Mouse (Mus musculus) heart, embryonic 11.5 days (tissue): ENCODE measurements around the gene Prss30. TPM values are rescaled to one million over a fixed set of nuclear protein-coding genes. Genes with fewer than 3 reads are reported as not detected.
A peak's percentile ranks its signal among the peaks of the same experiment; 100 is the strongest.

Experiments
- ATAC-seq: fragments of 200-750 bp; cut with Nextera tagmentation; replicated peaks from 2 replicates; pipeline ENCODE4 v1.8.0; 2017; ENCODE audit warnings: moderate library complexity; ENCODE audit not compliant: insufficient number of reproducible peaks, low FRiP score, low TSS enrichment
- H3K27ac ChIP-seq: fragments of 300-500 bp; sonication (generic); 2 replicates; pipeline ENCODE4 v1.5.1; 2014; ENCODE audit warnings: mild to moderate bottlenecking, low read depth, low read length
- H3K27me3 ChIP-seq: fragments of 300-500 bp; sonication (generic); 2 replicates; pipeline ENCODE4 v1.6.1; 2014; ENCODE audit warnings: mild to moderate bottlenecking, low read length, mixed read lengths; ENCODE audit not compliant: control insufficient read depth, insufficient read depth
- H3K36me3 ChIP-seq: fragments of 300-500 bp; sonication (generic); 2 replicates; pipeline ENCODE4 v1.6.1; 2014; ENCODE audit warnings: mild to moderate bottlenecking, low read length, moderate library complexity, mixed read lengths; ENCODE audit not compliant: control insufficient read depth, insufficient read depth
- H3K4me1 ChIP-seq: fragments of 300-500 bp; sonication (generic); 2 replicates; pipeline ENCODE4 v1.6.1; 2014; ENCODE audit warnings: low read length; ENCODE audit not compliant: control insufficient read depth, insufficient read depth
- H3K4me2 ChIP-seq: fragments of 300-500 bp; sonication (generic); 2 replicates; pipeline ENCODE4 v1.6.1; 2014; ENCODE audit warnings: mild to moderate bottlenecking, moderate library complexity
- H3K4me3 ChIP-seq: fragments of 300-500 bp; sonication (generic); 2 replicates; pipeline ENCODE4 v1.5.1; 2014; ENCODE audit warnings: low read depth, low read length
- H3K9ac ChIP-seq: fragments of 300-500 bp; sonication (generic); 2 replicates; pipeline ENCODE4 v1.6.1; 2014; ENCODE audit warnings: mild to moderate bottlenecking, low read depth, low read length, moderate library complexity
- H3K9me3 ChIP-seq: fragments of 300-500 bp; sonication (generic); replicated peaks from 2 replicates; pipeline ENCODE4 v1.6.1; 2016; ENCODE audit warnings: low read length; ENCODE audit not compliant: control insufficient read depth
- WGBS: fragments of 180-500 bp; shearing (Covaris S2); extraction: QIAGEN DNeasy Blood & Tissue Kit; methylation state at CpG from one replicate; pipeline ENCODE4 v1.1.7; 2014; ENCODE audit not compliant: insufficient replicate concordance; 5-methylcytosine and 5-hydroxymethylcytosine counted together
- polyA plus RNA-seq: library from polyadenylated mRNA; unstranded; fragments of >200 nt; fragmentation: Nextera tagmentation; extraction: Ambion mirVana; gene quantifications from 2 replicates; pipeline ENCODE4 v1.2.1, GENCODE M21; 2014

Gene Prss30
- polyA plus RNA-seq, 1 experiment from 2014 or later: not detected

DNA sequence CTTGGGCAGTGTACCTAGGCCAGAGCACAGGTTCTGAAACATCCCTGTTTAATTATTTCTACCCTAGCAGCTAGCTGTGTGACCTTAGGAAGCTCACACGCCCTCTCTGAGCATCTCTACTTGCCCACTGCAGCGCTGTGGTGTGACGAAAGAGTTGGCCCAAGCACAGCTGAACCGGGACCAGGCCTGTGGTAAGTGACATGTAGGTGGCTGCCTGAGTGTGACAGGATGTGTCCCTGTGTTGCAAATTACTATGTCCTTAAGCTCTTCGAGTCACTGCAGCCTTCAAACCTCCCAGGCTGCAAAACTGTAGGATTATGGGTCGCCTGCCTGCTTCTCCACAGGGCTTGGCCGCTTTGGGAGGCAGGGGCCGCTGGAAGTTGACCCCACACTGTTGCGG is 9.1 kb downstream of the Prss30 start:
- H3K27ac ChIP-seq: no peak overlapping the region
- H3K4me2 ChIP-seq: no peak overlapping the region
- H3K27me3 ChIP-seq: no peaks in the 10 kb centered on the region
- no peak overlapping the region for H3K9ac ChIP-seq
- H3K4me3 ChIP-seq: no peak overlapping the region
- no peak for ATAC-seq
- H3K4me1 ChIP-seq: no peaks in the 10 kb centered on the region
- H3K36me3 ChIP-seq: no peaks in the 10 kb centered on the region
- H3K9me3 ChIP-seq: no peaks in the 10 kb centered on the region
- 77% methylated on average over 9 of the region's 9 CpGs for WGBS

DNA sequence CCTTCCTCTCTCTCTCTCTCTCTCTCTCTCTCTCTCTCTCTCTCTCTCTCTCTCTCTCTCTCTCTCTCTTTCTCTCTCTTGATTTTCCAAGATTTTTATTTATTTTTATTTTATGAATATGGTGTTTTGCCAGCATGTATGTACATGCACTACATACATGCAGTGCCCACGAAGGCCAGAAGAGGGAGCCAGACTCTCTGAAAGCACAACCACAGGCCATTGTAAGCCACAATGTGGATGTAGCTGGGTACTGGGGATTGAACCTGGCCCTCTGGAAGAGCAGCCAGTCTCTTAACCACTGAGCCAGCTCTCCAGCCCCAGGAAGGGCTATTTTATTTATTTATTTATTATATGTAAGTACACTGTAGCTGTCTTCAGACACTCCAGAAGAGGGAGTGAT is 11.1 kb downstream of the Prss30 start:
- no peak overlapping the region for H3K9ac ChIP-seq
- no peak for ATAC-seq
- no peak overlapping the region for H3K27ac ChIP-seq
- H3K4me1 ChIP-seq: no peaks in the 10 kb centered on the region
- H3K4me3 ChIP-seq: no peak overlapping the region
- no peaks in the 10 kb centered on the region for H3K9me3 ChIP-seq
- no peak overlapping the region for H3K4me2 ChIP-seq
- 0% methylated on average over 1 of the region's 1 CpGs for WGBS
- no peaks in the 10 kb centered on the region for H3K36me3 ChIP-seq
- H3K27me3 ChIP-seq: no peaks in the 10 kb centered on the region

DNA sequence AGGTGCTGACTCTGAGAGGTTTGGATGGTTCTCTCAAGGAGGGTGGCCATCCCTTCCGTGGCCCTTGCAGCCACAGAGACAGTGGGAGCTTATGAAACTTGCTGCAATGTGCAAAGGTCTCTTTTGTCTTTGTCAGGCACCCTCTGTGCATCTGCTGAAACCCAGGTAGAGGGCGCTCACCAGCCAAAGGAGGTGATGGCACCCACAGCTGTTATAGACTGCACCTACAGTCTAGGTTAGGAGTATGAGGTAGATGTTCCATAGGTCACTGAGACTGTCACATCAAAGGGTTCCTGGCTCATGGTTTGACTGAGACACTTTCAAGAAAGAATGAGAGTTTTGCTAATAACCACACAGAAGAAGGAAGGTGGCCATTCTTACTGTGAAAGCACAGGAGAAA is 11.6 kb downstream of the Prss30 start:
- no peak overlapping the region for H3K27ac ChIP-seq
- H3K4me2 ChIP-seq: no peak overlapping the region
- no peak for ATAC-seq
- no peaks in the 10 kb centered on the region for H3K36me3 ChIP-seq
- no peaks in the 10 kb centered on the region for H3K4me1 ChIP-seq
- no peaks in the 10 kb centered on the region for H3K9me3 ChIP-seq
- no peak overlapping the region for H3K4me3 ChIP-seq
- WGBS: 47% methylated on average over 2 of the region's 2 CpGs
- H3K9ac ChIP-seq: no peak overlapping the region
- H3K27me3 ChIP-seq: no peaks in the 10 kb centered on the region

DNA sequence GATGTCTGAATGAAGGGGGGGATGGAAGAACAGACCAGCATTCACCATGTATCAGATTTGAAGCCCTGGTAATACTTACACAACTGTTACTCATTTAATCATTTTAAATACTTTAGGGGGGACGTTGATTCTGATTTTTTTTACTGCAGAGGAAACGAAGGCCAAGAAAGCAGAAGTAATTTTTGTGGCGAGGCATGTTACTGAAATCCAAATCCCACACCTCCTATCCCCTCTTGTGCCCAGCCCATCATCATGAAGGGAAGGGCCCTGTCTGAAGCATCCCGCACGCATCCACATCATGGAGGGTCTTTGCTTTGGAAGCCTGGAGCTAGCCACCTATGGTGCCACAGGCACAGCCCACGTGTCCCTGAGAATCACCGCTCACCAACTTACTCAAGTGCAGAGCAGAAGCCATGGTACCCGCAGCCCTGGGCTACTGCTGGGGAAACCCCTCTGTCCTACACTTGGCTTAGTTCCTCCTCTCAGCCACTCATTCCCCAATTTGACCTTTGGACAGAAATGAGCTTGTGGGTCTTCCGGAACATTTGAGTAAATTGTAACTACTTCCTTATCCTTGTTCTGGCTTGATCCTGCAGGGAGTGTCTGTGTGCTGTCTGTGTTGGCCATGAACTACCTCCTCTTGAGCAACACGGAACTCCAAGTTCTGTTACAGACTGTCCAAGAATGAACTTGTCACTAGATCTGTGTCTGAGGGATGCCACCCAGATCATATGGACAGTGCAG is 13.5 kb downstream of the Prss30 start:
- no peaks in the 10 kb centered on the region for H3K4me1 ChIP-seq
- H3K4me3 ChIP-seq: no peak overlapping the region
- H3K36me3 ChIP-seq: no peaks in the 10 kb centered on the region
- 80% methylated on average over 10 of the region's 10 CpGs for WGBS
- no peak overlapping the region for H3K4me2 ChIP-seq
- no peak for ATAC-seq
- no peak overlapping the region for H3K27ac ChIP-seq
- no peak overlapping the region for H3K9ac ChIP-seq
- no peaks in the 10 kb centered on the region for H3K9me3 ChIP-seq
- H3K27me3 ChIP-seq: no peaks in the 10 kb centered on the region

DNA sequence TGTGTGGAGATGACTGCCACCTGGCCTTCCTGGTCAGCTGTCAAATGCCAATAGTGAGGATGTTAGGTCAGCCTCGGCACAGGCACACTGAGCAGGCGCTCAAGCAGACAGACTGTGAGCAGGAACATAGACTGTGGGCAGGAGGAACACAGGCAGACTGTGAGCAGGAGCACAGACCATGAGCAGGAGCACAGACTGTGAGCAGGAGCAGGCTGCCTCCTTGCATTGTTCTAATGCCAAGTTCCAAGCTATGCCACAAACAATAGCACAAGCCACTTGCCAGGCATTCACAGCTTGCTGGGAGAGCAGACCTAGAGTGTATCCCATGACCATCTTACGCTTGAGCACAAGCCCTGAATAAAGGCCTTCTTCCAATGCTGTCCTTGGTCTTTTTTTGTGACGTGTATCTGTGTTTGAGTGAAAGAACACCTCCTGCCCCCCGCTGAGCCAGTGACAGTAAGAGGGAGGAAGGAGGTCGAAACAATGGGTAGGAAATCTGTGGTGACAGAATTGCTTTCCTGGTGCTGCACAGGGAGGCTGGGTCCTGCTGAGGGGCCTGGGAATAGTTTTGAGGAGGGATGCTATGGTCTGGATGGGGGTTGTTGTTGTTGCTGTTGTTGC is 14.5 kb downstream of the Prss30 start:
- H3K9ac ChIP-seq: no peak overlapping the region
- H3K27ac ChIP-seq: no peak overlapping the region

DNA sequence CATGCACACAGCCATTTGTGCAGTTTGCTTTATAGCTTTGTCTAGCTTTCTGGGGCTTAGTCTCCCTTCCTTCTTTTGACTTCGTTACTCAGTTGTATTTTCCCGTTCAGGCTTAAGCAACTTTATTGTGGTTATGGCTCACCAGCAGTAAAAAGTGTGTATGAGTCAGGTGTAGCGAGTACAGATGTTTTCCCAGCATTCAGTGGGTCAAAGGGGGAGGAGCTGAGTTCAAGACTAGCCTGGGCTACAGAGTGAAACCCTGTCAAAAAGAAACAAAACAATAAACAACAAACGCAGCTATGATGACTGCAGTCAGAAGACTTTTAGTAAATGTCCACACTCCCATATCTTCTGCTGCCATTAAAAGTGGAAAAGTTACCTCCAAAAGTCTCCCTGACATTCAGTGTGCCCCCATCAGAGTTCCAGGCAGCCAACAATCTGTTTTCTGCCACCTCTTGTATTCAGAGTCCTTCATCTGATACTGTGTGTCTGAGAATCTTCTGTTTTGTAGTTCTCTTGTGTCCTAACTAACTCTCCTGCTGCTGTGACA is 18.7 kb downstream of the Prss30 start:
- ATAC-seq: no peak
- no peaks in the 10 kb centered on the region for H3K9me3 ChIP-seq
- no peak overlapping the region for H3K9ac ChIP-seq
- H3K27ac ChIP-seq: no peak overlapping the region
- no peak overlapping the region for H3K4me2 ChIP-seq
- H3K36me3 ChIP-seq: no peaks in the 10 kb centered on the region
- H3K4me1 ChIP-seq: no peaks in the 10 kb centered on the region
- 0 out of 2 replicates have a peak, but pooled peaks cover 3% of the 10 kb centered on the region for H3K27me3 ChIP-seq
- no peak overlapping the region for H3K4me3 ChIP-seq
- WGBS: 66% methylated on average over 4 of the region's 4 CpGs

More for the DNA sequence above, 14.5 kb downstream of the Prss30 start:
- WGBS: 38% methylated on average over 6 of the region's 6 CpGs
- ATAC-seq: no peak
- no peak overlapping the region for H3K4me2 ChIP-seq
- no peaks in the 10 kb centered on the region for H3K36me3 ChIP-seq
- no peaks in the 10 kb centered on the region for H3K4me1 ChIP-seq
- H3K4me3 ChIP-seq: no peak overlapping the region
- H3K27me3 ChIP-seq: no peaks in the 10 kb centered on the region
- no peaks in the 10 kb centered on the region for H3K9me3 ChIP-seq

DNA sequence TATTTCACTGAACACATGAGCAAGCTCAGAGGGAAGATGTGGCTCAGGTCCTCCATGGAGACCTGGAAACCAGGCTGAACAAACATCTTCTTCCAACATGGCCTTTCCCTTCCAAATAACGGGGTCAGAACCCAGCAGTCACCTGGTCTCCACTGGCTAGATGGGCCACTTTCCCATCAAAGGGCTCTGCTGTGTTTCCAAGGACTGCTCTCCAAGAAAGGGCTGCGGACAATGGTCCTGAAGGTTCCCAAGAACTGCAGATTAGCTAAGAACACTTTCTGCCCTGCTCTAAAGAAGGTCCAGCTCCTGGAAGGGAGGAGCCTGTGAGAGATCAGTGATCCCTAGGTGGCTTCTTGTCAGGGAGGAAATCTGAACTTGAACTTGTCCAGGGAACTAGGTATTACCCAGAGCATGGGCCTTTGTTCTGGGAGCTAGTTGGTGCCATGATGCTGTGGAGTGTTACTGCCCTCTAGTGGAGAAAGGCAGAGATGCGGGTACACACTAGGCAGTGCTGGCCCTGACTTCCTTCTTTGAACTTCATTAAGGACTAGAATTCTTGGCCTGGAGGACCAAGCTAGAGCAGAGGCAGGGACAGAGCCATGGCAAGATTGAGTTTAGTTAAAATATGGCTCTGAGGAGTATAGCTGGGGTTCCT is 20.2 kb downstream of the Prss30 start:
- H3K9me3 ChIP-seq: no peaks in the 10 kb centered on the region
- 0 out of 2 replicates have a peak, but pooled peaks cover 3% of the 10 kb centered on the region for H3K27me3 ChIP-seq
- no peaks in the 10 kb centered on the region for H3K36me3 ChIP-seq
- H3K9ac ChIP-seq: 0 out of 2 replicates have a peak overlapping the region, but pooled peaks have one; percentile 17
- no peak overlapping the region for H3K4me2 ChIP-seq
- no peak overlapping the region for H3K27ac ChIP-seq
- 37% methylated on average over 3 of the region's 3 CpGs for WGBS
- H3K4me3 ChIP-seq: no peak overlapping the region
- peak; percentile 72 for ATAC-seq
- H3K4me1 ChIP-seq: no peaks in the 10 kb centered on the region

DNA sequence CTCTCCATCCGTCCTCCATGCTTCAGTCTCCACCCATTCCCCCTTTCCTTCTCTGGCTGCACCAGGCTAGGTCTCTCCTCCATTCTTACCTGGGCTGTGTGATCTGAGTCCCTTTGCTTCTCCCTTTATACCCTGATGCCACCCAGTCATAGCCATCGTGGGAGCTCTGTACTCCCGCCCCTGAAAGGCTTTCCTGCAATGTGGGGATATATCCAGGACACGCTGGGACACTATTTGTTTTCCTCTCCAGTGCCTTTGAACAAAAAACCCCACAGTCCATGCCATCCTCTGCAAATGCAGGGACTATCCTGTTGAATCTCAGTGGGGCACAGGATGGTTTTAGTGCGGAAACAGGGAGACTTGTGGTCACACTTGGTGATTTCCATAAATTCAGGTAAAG is 25.2 kb downstream of the Prss30 start, which contains the start of gene Sbpl:
Sbpl (minus strand) TSS at position 101 of the 400 bp plus-strand sequence.
- H3K27ac ChIP-seq: no peak within 1 kb of the TSS
- H3K4me3 ChIP-seq: no peak within 1 kb of the TSS
- ATAC-seq: no peak
- H3K36me3 ChIP-seq: no peaks in the 10 kb centered on the region
- H3K27me3 ChIP-seq: 0 out of 2 replicates have a peak, but pooled peaks cover 3% of the 10 kb centered on the region
- no peak within 1 kb of the TSS for H3K4me2 ChIP-seq
- no peak within 1 kb of the TSS for H3K9ac ChIP-seq
- no peaks in the 10 kb centered on the region for H3K4me1 ChIP-seq
- no peaks in the 10 kb centered on the region for H3K9me3 ChIP-seq
- 76% methylated on average over 5 of the region's 5 CpGs for WGBS
